Comparison of ENCODE assay signal across 11 mouse cellular contexts in genomic region chr8:110673168-110673567, GRCm38 (mm10). TPM values are rescaled to one million over a fixed set of nuclear protein-coding genes. Genes with fewer than 3 reads are reported as not detected.
DNase-seq lines count a peak whose midpoint lies in the region; ATAC-seq and TF ChIP-seq lines count a peak whose summit lies in the region.
"Had no signal": no experiment of that assay in that cellular context is flagged by ENCODE, and none has a peak within 500 bp of the region (broad histone marks: within the 10 kb centered on the region; RNA-seq: fewer than 3 reads in every experiment).

No protein-coding gene starts in this region.

- DNase-seq in stomach, postnatal 0 days (ENCODE audit: low spot score) = no peak
- peak; percentile 55 for DNase-seq in kidney, postnatal 10 days
- no peak for DNase-seq in hindbrain, postnatal 0 days (ENCODE audit: low spot score)
- no peak for DNase-seq in cerebellum, adult 11-12 months
- DNase-seq: right cerebral cortex, adult 18-20 months had no signal

- 0 out of 2 replicates have a peak overlapping the region, but pooled peaks have one; percentile 65 for H3K27ac ChIP-seq in heart, embryonic 13.5 days (replicated peaks)
- no peak overlapping the region for H3K27ac ChIP-seq in heart, embryonic 11.5 days (ENCODE audit: low read depth, low read length)
- peak overlapping the region; percentile 2; the same call in 1 of the 2 replicates for H3K27ac ChIP-seq in stomach, embryonic 15.5 days
- no peak overlapping the region for H3K27ac ChIP-seq in stomach, postnatal 0 days (replicated peaks)
- no peak overlapping the region for H3K27ac ChIP-seq in hindbrain, postnatal 0 days
- H3K27ac ChIP-seq: forebrain, embryonic 15.5 days; hindbrain, embryonic 12.5 days had no signal

- no peak overlapping the region for H3K9ac ChIP-seq in heart, embryonic 13.5 days
- no peak overlapping the region for H3K9ac ChIP-seq in heart, embryonic 11.5 days (ENCODE audit: low read depth, low read length)
- no peak overlapping the region for H3K9ac ChIP-seq in stomach, embryonic 15.5 days
- H3K9ac ChIP-seq in stomach, postnatal 0 days (ENCODE audit: low read length) = no peak overlapping the region
- no peak overlapping the region for H3K9ac ChIP-seq in hindbrain, postnatal 0 days (replicated peaks; ENCODE audit: low read length)
- H3K9ac ChIP-seq: forebrain, embryonic 15.5 days; hindbrain, embryonic 12.5 days; limb, embryonic 15.5 days had no signal

- no peak for ATAC-seq in heart, embryonic 13.5 days (ENCODE audit: extremely low read depth, insufficient number of reproducible peaks, low FRiP score, low TSS enrichment)
- no peak for ATAC-seq in heart, embryonic 11.5 days (replicated peaks; ENCODE audit: insufficient number of reproducible peaks, low FRiP score, low TSS enrichment)
- no peak for ATAC-seq in stomach, embryonic 15.5 days (ENCODE audit: insufficient read depth, low FRiP score, low read depth)
- ATAC-seq in stomach, postnatal 0 days (ENCODE audit: low FRiP score, low TSS enrichment) = no peak
- ATAC-seq in hindbrain, postnatal 0 days = no peak
- ATAC-seq: forebrain, embryonic 15.5 days had no signal

- no peak overlapping the region for H3K4me3 ChIP-seq in heart, embryonic 13.5 days
- H3K4me3 ChIP-seq in heart, embryonic 11.5 days (ENCODE audit: low read depth, low read length) = no peak overlapping the region
- H3K4me3 ChIP-seq in stomach, embryonic 15.5 days (replicated peaks) = no peak overlapping the region
- H3K4me3 ChIP-seq in stomach, postnatal 0 days (ENCODE audit: low read depth, low read length) = no peak overlapping the region
- no peak overlapping the region for H3K4me3 ChIP-seq in hindbrain, postnatal 0 days (ENCODE audit: low read length)
- H3K4me3 ChIP-seq: forebrain, embryonic 15.5 days; hindbrain, embryonic 12.5 days; limb, embryonic 15.5 days had no signal

- no peaks in the 10 kb centered on the region for H3K27me3 ChIP-seq in heart, embryonic 13.5 days (replicated peaks)
- no peaks in the 10 kb centered on the region for H3K27me3 ChIP-seq in heart, embryonic 11.5 days (ENCODE audit: control insufficient read depth, insufficient read depth, low read length)
- no peaks in the 10 kb centered on the region for H3K27me3 ChIP-seq in stomach, embryonic 15.5 days (replicated peaks)
- no peaks in the 10 kb centered on the region for H3K27me3 ChIP-seq in stomach, postnatal 0 days (ENCODE audit: control insufficient read depth, insufficient read depth, low read length)
- no peaks in the 10 kb centered on the region for H3K27me3 ChIP-seq in hindbrain, postnatal 0 days (ENCODE audit: insufficient read depth, low read length)
- H3K27me3 ChIP-seq: forebrain, embryonic 15.5 days; hindbrain, embryonic 12.5 days; limb, embryonic 15.5 days had no signal

- H3K4me2 ChIP-seq in heart, embryonic 13.5 days = no peak overlapping the region
- H3K4me2 ChIP-seq in heart, embryonic 11.5 days = no peak overlapping the region
- no peak overlapping the region for H3K4me2 ChIP-seq in stomach, embryonic 15.5 days
- H3K4me2 ChIP-seq in stomach, postnatal 0 days (replicated peaks; ENCODE audit: low read depth) = no peak overlapping the region
- H3K4me2 ChIP-seq in hindbrain, postnatal 0 days (ENCODE audit: low read depth, low read length) = no peak overlapping the region
- H3K4me2 ChIP-seq: forebrain, embryonic 15.5 days; hindbrain, embryonic 12.5 days; limb, embryonic 15.5 days had no signal

- H3K36me3 ChIP-seq in heart, embryonic 13.5 days = peaks cover 39% of the 10 kb centered on the region
- no peaks in the 10 kb centered on the region; the same call in 1 of the 2 replicates for H3K36me3 ChIP-seq in heart, embryonic 11.5 days (ENCODE audit: control insufficient read depth, insufficient read depth, low read length)
- no peaks in the 10 kb centered on the region for H3K36me3 ChIP-seq in stomach, embryonic 15.5 days
- peaks cover 6% of the 10 kb centered on the region for H3K36me3 ChIP-seq in stomach, postnatal 0 days (ENCODE audit: control insufficient read depth, insufficient read depth, low read length)
- 0 out of 2 replicates have a peak, but pooled peaks cover 9% of the 10 kb centered on the region for H3K36me3 ChIP-seq in hindbrain, postnatal 0 days (ENCODE audit: insufficient read depth, low read length)

- H3K4me1 ChIP-seq in heart, embryonic 13.5 days = peaks cover 71% of the 10 kb centered on the region
- H3K4me1 ChIP-seq in heart, embryonic 11.5 days (ENCODE audit: control insufficient read depth, insufficient read depth, low read length) = peaks cover 15% of the 10 kb centered on the region
- H3K4me1 ChIP-seq in stomach, embryonic 15.5 days = peaks cover 9% of the 10 kb centered on the region; the same call in 1 of the 2 replicates
- no peaks in the 10 kb centered on the region for H3K4me1 ChIP-seq in stomach, postnatal 0 days (replicated peaks; ENCODE audit: control insufficient read depth, insufficient read depth)
- H3K4me1 ChIP-seq in hindbrain, postnatal 0 days (ENCODE audit: insufficient read depth, low read length) = 0 out of 2 replicates have a peak, but pooled peaks cover 12% of the 10 kb centered on the region
- H3K4me1 ChIP-seq: hindbrain, embryonic 12.5 days had no signal

- WGBS in heart, embryonic 13.5 days = 55% methylated on average over 2 of the region's 2 CpGs
- 69% methylated on average over 2 of the region's 2 CpGs for WGBS in heart, embryonic 11.5 days (ENCODE audit: insufficient replicate concordance)
- WGBS in stomach, embryonic 15.5 days = 72% methylated on average over 2 of the region's 2 CpGs
- 74% methylated on average over 2 of the region's 2 CpGs for WGBS in stomach, postnatal 0 days
- 66% methylated on average over 2 of the region's 2 CpGs for WGBS in hindbrain, postnatal 0 days

- no peaks in the 10 kb centered on the region for H3K9me3 ChIP-seq in heart, embryonic 13.5 days
- no peaks in the 10 kb centered on the region for H3K9me3 ChIP-seq in heart, embryonic 11.5 days (replicated peaks; ENCODE audit: control insufficient read depth, low read length)
- no peaks in the 10 kb centered on the region for H3K9me3 ChIP-seq in stomach, embryonic 15.5 days
- H3K9me3 ChIP-seq in stomach, postnatal 0 days (ENCODE audit: control insufficient read depth, low read length) = no peaks in the 10 kb centered on the region
- H3K9me3 ChIP-seq in hindbrain, postnatal 0 days (ENCODE audit: low read length) = no peaks in the 10 kb centered on the region
- H3K9me3 ChIP-seq: forebrain, embryonic 15.5 days; hindbrain, embryonic 12.5 days; limb, embryonic 15.5 days had no signal

- TF ChIP-seq CTCF in stomach, postnatal 0 days (IDR thresholded peaks at IDR 0.05; ENCODE audit: low read depth) = no peak
- no peak for TF ChIP-seq CTCF in hindbrain, postnatal 0 days (IDR thresholded peaks at IDR 0.05; ENCODE audit: low read depth)

- TF ChIP-seq EP300 in stomach, postnatal 0 days (optimal IDR thresholded peaks at IDR 0.05) = no peak

RNA-seq across cellular contexts. Expression of gene Mtss1l, which starts 48.1 kb away (rescaled TPM):
- polyA plus RNA-seq in heart, embryonic 13.5 days (2015; fragmentation: Nextera tagmentation; extraction: Ambion mirVana) = 6.0 and 6.4 TPM in 2 replicates
- polyA plus RNA-seq in heart, embryonic 11.5 days (2014; fragmentation: Nextera tagmentation; extraction: Ambion mirVana) = 9.2 and 9.5 TPM in 2 replicates
- polyA plus RNA-seq in stomach, embryonic 15.5 days (2015; fragmentation: Nextera tagmentation; extraction: Ambion mirVana) = 15.9 and 16.2 TPM in 2 replicates
- polyA plus RNA-seq in stomach, postnatal 0 days (2015; fragmentation: Nextera tagmentation; extraction: Ambion mirVana) = 5.7 and 7.5 TPM in 2 replicates
- total RNA-seq in hindbrain, postnatal 0 days (2014; rRNA removed) = 76.2 and 81.0 TPM in 2 replicates
- polyA plus RNA-seq in hindbrain, postnatal 0 days (2015; fragmentation: Nextera tagmentation; extraction: Ambion mirVana) = 32.9 TPM in 2 replicates

RNA-seq across cellular contexts. Expression of gene Vac14, which starts 54.8 kb away (rescaled TPM):
- polyA plus RNA-seq in heart, embryonic 13.5 days (2015; fragmentation: Nextera tagmentation; extraction: Ambion mirVana) = 17.3 and 17.4 TPM in 2 replicates
- 21.6 and 22.7 TPM in 2 replicates for polyA plus RNA-seq in heart, embryonic 11.5 days (2014; fragmentation: Nextera tagmentation; extraction: Ambion mirVana)
- polyA plus RNA-seq in stomach, embryonic 15.5 days (2015; fragmentation: Nextera tagmentation; extraction: Ambion mirVana) = 16.4 and 20.1 TPM in 2 replicates
- polyA plus RNA-seq in stomach, postnatal 0 days (2015; fragmentation: Nextera tagmentation; extraction: Ambion mirVana) = 7.7 and 9.5 TPM in 2 replicates
- 42.1 and 44.1 TPM in 2 replicates for total RNA-seq in hindbrain, postnatal 0 days (2014; rRNA removed)
- polyA plus RNA-seq in hindbrain, postnatal 0 days (2015; fragmentation: Nextera tagmentation; extraction: Ambion mirVana) = 22.4 and 26.1 TPM in 2 replicates

Comparison
In these comparisons a context has a peak if more than half of its experiments do, and no peak if none do; other contexts are left out.
1. H3K27ac ChIP-seq: peak in heart, embryonic 13.5 days (single experiment) and stomach, embryonic 15.5 days (single experiment); none in heart, embryonic 11.5 days (single experiment), stomach, postnatal 0 days (single experiment) and hindbrain, postnatal 0 days (single experiment).